27 mouse cellular contexts compared by ENCODE assay signal in the genomic region with DNA sequence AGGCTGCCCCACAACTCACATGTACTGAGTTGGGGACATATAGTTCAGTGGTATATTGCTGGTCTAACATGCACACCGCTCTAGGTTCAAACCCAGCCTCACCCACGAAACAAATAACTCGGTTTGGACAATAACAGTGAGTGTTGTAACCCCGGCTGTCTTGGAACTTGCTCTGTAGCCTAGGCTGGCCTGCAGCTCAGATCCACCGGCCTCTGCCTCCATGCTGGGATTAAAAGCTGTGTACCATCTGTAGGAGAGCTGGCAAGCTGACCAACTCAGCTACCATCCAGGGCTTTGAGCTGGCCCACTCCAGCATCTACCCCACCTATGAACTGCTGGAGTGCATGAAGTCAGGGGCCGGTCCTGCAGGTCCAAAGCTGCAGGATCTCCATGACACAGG. TPM values are rescaled to one million over a fixed set of nuclear protein-coding genes. Genes with fewer than 3 reads are reported as not detected.
DNase-seq lines count a peak whose midpoint lies in the region; ATAC-seq lines count a peak whose summit lies in the region.
"Had no signal": no experiment of that assay in that cellular context is flagged by ENCODE, and none has a peak within 500 bp of the region (broad histone marks: within the 10 kb centered on the region; RNA-seq: fewer than 3 reads in every experiment).

No protein-coding gene starts in this region.

- H3K4me1 ChIP-seq in midbrain, embryonic 10.5 days, result peaks cover 43% of the 10 kb centered on the region
- H3K4me1 ChIP-seq in midbrain, embryonic 15.5 days, result peaks cover 19% of the 10 kb centered on the region

- no peak overlapping the region for H3K9ac ChIP-seq in midbrain, embryonic 15.5 days
- H3K9ac ChIP-seq: embryonic facial prominence, embryonic 12.5 days; embryonic facial prominence, embryonic 15.5 days; forebrain, postnatal 0 days; heart, embryonic 12.5 days; heart, embryonic 15.5 days; hindbrain, embryonic 12.5 days; hindbrain, embryonic 15.5 days had no signal

- peak; percentile 78 for DNase-seq in heart, adult 11 months
- no peak for DNase-seq in heart, postnatal 36 days
- peak; percentile 10 for DNase-seq in midbrain, embryonic 10.5 days (ENCODE audit: low spot score)
- DNase-seq in thymus, postnatal 14 days, result peak; percentile 2
- no peak for DNase-seq in thymus, adult 18-20 months
- DNase-seq in cerebellum, adult 8-10 months, result no peak
- DNase-seq: adrenal gland, postnatal 10 days; adrenal gland, postnatal 36 days; B cell, adult 2 months; cerebellum, adult 18-20 months; cerebellum, adult 9-11 months; cerebellum, postnatal 25 days; forebrain, postnatal 0 days; gastrocnemius, adult 2 months; gastrocnemius, postnatal 14 days; heart, postnatal 10 days had no signal

- no peak overlapping the region for H3K4me3 ChIP-seq in midbrain, embryonic 10.5 days
- no peak overlapping the region for H3K4me3 ChIP-seq in midbrain, embryonic 15.5 days
- H3K4me3 ChIP-seq: embryonic facial prominence, embryonic 12.5 days; embryonic facial prominence, embryonic 15.5 days; gastrocnemius, adult 2 months; heart, embryonic 12.5 days; heart, embryonic 15.5 days; hindbrain, embryonic 12.5 days; hindbrain, embryonic 15.5 days had no signal

- no peaks in the 10 kb centered on the region for H3K27me3 ChIP-seq in midbrain, embryonic 10.5 days (ENCODE audit: low read depth, poor library complexity, severe bottlenecking)
- no peaks in the 10 kb centered on the region for H3K27me3 ChIP-seq in midbrain, embryonic 15.5 days (replicated peaks)
- H3K27me3 ChIP-seq: CH12.LX; embryonic facial prominence, embryonic 12.5 days; embryonic facial prominence, embryonic 15.5 days; heart, embryonic 12.5 days; heart, embryonic 15.5 days; hindbrain, embryonic 12.5 days; hindbrain, embryonic 15.5 days; Patski had no signal

- no peaks in the 10 kb centered on the region for H3K36me3 ChIP-seq in midbrain, embryonic 10.5 days
- H3K36me3 ChIP-seq in midbrain, embryonic 15.5 days (replicated peaks), result no peaks in the 10 kb centered on the region
- H3K36me3 ChIP-seq: embryonic facial prominence, embryonic 12.5 days; embryonic facial prominence, embryonic 15.5 days; heart, embryonic 12.5 days; heart, embryonic 15.5 days; hindbrain, embryonic 12.5 days; hindbrain, embryonic 15.5 days had no signal

- H3K4me2 ChIP-seq in midbrain, embryonic 15.5 days, result no peak overlapping the region
- H3K4me2 ChIP-seq: embryonic facial prominence, embryonic 12.5 days; embryonic facial prominence, embryonic 15.5 days; heart, embryonic 12.5 days; heart, embryonic 15.5 days; hindbrain, embryonic 12.5 days; hindbrain, embryonic 15.5 days had no signal

- 97% methylated on average over 6 of the region's 6 CpGs for WGBS in midbrain, embryonic 10.5 days
- WGBS in midbrain, embryonic 15.5 days, result 86% methylated on average over 6 of the region's 6 CpGs

- ATAC-seq in midbrain, embryonic 15.5 days (replicated peaks), result no peak
- ATAC-seq: forebrain, embryonic 14.5 days; forebrain, postnatal 0 days; Patski had no signal

- intact Hi-C loops in heart, postnatal 36 days (cut with DNase I), result no loop called here

- H3K27ac ChIP-seq in midbrain, embryonic 10.5 days (replicated peaks), result peak overlapping the region; percentile 14; the same call in 1 of the 2 replicates
- H3K27ac ChIP-seq in midbrain, embryonic 15.5 days, result no peak overlapping the region
- H3K27ac ChIP-seq: embryonic facial prominence, embryonic 12.5 days; embryonic facial prominence, embryonic 15.5 days; gastrocnemius, adult 2 months; heart, embryonic 15.5 days; hindbrain, embryonic 12.5 days; hindbrain, embryonic 15.5 days had no signal

- no peaks in the 10 kb centered on the region for H3K9me3 ChIP-seq in midbrain, embryonic 10.5 days (replicated peaks)
- no peaks in the 10 kb centered on the region for H3K9me3 ChIP-seq in midbrain, embryonic 15.5 days
- H3K9me3 ChIP-seq: embryonic facial prominence, embryonic 12.5 days; embryonic facial prominence, embryonic 15.5 days; G1E; heart, embryonic 12.5 days; heart, embryonic 15.5 days; hindbrain, embryonic 12.5 days; hindbrain, embryonic 15.5 days had no signal

RNA-seq across cellular contexts. Expression of a gene that starts 6.4 kb away (rescaled TPM):
- total RNA-seq in heart, postnatal 36 days (2021), result 10 to 100 TPM; 59.2 to 63.5 TPM
- polyA plus RNA-seq in midbrain, embryonic 10.5 days (2016; fragmentation: Nextera tagmentation; extraction: Ambion mirVana), result 216 and 225 TPM in 2 replicates
- polyA plus RNA-seq in midbrain, embryonic 15.5 days (2015; fragmentation: Nextera tagmentation; extraction: Ambion mirVana), result 92.1 and 96.0 TPM in 2 replicates

RNA-seq across cellular contexts. Expression of a gene that starts 15.2 kb away (rescaled TPM):
- under 1 TPM; 0.49 to 0.50 TPM for total RNA-seq in heart, postnatal 36 days (2021)
- polyA plus RNA-seq in midbrain, embryonic 10.5 days (2016; fragmentation: Nextera tagmentation; extraction: Ambion mirVana), result 0.46 and 0.60 TPM in 2 replicates
- 0.19 TPM in 1 of 2 replicates, not detected in the other for polyA plus RNA-seq in midbrain, embryonic 15.5 days (2015; fragmentation: Nextera tagmentation; extraction: Ambion mirVana)

RNA-seq across cellular contexts. Expression of a gene that starts 24.5 kb away (rescaled TPM):
- 10 to 100 TPM; 37.1 to 45.6 TPM for total RNA-seq in heart, postnatal 36 days (2021)
- polyA plus RNA-seq in midbrain, embryonic 10.5 days (2016; fragmentation: Nextera tagmentation; extraction: Ambion mirVana), result 368 and 383 TPM in 2 replicates
- 183 and 190 TPM in 2 replicates for polyA plus RNA-seq in midbrain, embryonic 15.5 days (2015; fragmentation: Nextera tagmentation; extraction: Ambion mirVana)

RNA-seq across cellular contexts. Expression of a gene that starts 40.5 kb away (rescaled TPM):
- total RNA-seq in heart, postnatal 36 days (2021), result 10 to 100 TPM; 31.0 to 31.4 TPM
- 54.0 and 63.7 TPM in 2 replicates for polyA plus RNA-seq in midbrain, embryonic 10.5 days (2016; fragmentation: Nextera tagmentation; extraction: Ambion mirVana)
- polyA plus RNA-seq in midbrain, embryonic 15.5 days (2015; fragmentation: Nextera tagmentation; extraction: Ambion mirVana), result 63.2 and 68.3 TPM in 2 replicates

Comparison
In these comparisons a context has a peak if more than half of its experiments do, and no peak if none do; other contexts are left out.
1. DNase-seq: peak in heart, adult 11 months (single experiment), midbrain, embryonic 10.5 days (single experiment) and thymus, postnatal 14 days (single experiment); none in heart, postnatal 36 days (0 of 2), thymus, adult 18-20 months (0 of 2) and cerebellum, adult 8-10 months (single experiment).